Mouse (Mus musculus) stomach, postnatal 0 days (tissue): ENCODE data around the gene Usp54. TPM values are rescaled to one million over a fixed set of nuclear protein-coding genes. Genes with fewer than 3 reads are reported as not detected.

Experiments used
- ATAC-seq: fragments of 200-750 bp; cut with Nextera tagmentation; 2 replicates; pipeline ENCODE4 v1.8.0; 2017; ENCODE audit not compliant: low FRiP score, low TSS enrichment
- DNase-seq: peaks from one replicate; pipeline ENCODE4 v3.0.0-alpha.2; 2016; ENCODE audit warnings: low spot score
- H3K27ac ChIP-seq: fragments of 300-500 bp; sonication (generic); replicated peaks from 2 replicates; pipeline ENCODE4 v1.5.1; 2014; ENCODE audit warnings: mild to moderate bottlenecking, control low read depth
- H3K27me3 ChIP-seq: fragments of 300-500 bp; sonication (generic); 2 replicates; pipeline ENCODE4 v1.6.1; 2014; ENCODE audit warnings: low read length; ENCODE audit not compliant: control insufficient read depth, insufficient read depth
- H3K36me3 ChIP-seq: fragments of 300-500 bp; sonication (generic); 2 replicates; pipeline ENCODE4 v1.6.1; 2014; ENCODE audit warnings: low read length, mixed read lengths; ENCODE audit not compliant: control insufficient read depth, insufficient read depth
- H3K4me1 ChIP-seq: fragments of 300-500 bp; sonication (generic); replicated peaks from 2 replicates; pipeline ENCODE4 v1.6.1; 2014; ENCODE audit warnings: antibody characterized with exemption; ENCODE audit not compliant: control insufficient read depth, insufficient read depth
- H3K4me2 ChIP-seq: fragments of 300-500 bp; sonication (generic); replicated peaks from 2 replicates; pipeline ENCODE4 v1.6.1; 2014; ENCODE audit warnings: low read depth, mild to moderate bottlenecking, control low read depth, moderate library complexity
- H3K4me3 ChIP-seq: fragments of 300-500 bp; sonication (generic); 2 replicates; pipeline ENCODE4 v1.5.1; 2014; ENCODE audit warnings: low read depth, low read length, control low read depth
- H3K9ac ChIP-seq: fragments of 300-500 bp; sonication (generic); 2 replicates; pipeline ENCODE4 v1.6.1; 2014; ENCODE audit warnings: mild to moderate bottlenecking, low read length, control low read depth, mixed read lengths
- H3K9me3 ChIP-seq: fragments of 300-500 bp; sonication (generic); 2 replicates; pipeline ENCODE4 v1.6.1; 2016; ENCODE audit warnings: low read length; ENCODE audit not compliant: control insufficient read depth
- CTCF ChIP-seq: IDR thresholded peaks from 2 replicates; pipeline ENCODE4 v1.5.1; 2016; ENCODE audit warnings: antibody characterized with exemption, low read depth, mild to moderate bottlenecking, moderate library complexity
- EP300 ChIP-seq: optimal IDR thresholded peaks from 2 replicates; pipeline ENCODE3; 2016; ENCODE audit warnings: antibody characterized with exemption
- WGBS: fragments of 180-500 bp; shearing (Covaris S2); extraction: QIAGEN DNeasy Blood & Tissue Kit; methylation state at CpG from one replicate; pipeline ENCODE4 v1.1.7; 2014; 5-methylcytosine and 5-hydroxymethylcytosine counted together
- polyA plus RNA-seq: library from polyadenylated mRNA; unstranded; fragments of >200 nt; fragmentation: Nextera tagmentation; extraction: Ambion mirVana; gene quantifications from 2 replicates; pipeline ENCODE4 v1.2.1, GENCODE M21; 2015

Gene Usp54
- polyA plus RNA-seq, 1 experiment from 2014 or later = 3.3 TPM

DNA sequence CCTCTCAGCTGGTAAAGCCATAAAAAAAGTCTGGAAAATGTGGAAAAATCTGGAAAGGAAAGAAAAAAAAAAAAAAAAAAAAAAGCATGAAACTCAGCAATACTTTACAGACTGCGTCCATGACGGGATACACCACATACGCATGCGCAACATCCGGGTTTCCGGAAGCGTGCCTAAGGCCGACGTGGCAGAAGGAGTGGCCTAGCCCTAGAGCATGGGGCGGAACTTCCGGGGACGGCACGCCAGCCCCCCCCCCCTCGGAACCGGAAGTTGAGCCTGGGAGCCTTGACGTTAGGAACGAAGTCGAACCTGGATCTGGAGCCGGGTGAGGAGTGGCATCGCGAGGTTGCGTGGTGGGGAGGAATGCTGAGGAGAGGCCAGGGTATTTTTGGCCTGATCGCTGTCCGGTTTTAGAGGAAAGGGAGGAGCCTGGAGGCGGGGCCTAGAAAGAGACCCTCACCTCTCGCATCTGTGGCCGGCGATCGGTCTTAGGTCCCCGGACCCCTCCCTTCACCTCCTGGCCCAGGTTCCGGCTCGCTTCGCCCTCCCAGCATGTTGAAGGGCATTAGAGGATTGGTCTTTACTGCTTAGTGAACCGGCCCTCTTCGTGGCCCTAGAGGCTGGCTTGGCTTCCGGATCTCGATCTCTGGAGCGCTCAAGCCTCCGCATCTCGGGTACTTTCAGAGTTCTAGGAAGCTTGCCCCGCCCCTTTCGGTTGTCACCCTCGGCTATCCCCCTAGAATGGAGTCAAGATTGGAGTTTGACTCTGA, 33.4 kb upstream of the Usp54 start, which contains the start of gene Sec24c:
Gene Sec24c (plus strand): TSS at position 245 of the 770 bp plus-strand sequence.
- peak within 1 kb of the TSS; percentile 77 for H3K4me3 ChIP-seq
- DNase-seq = peak; percentile 100
- no peaks in the 10 kb centered on the region for H3K27me3 ChIP-seq
- ATAC-seq = peak; percentile 96
- H3K9me3 ChIP-seq = no peaks in the 10 kb centered on the region
- TF ChIP-seq EP300 = peak; percentile 76
- no peak for TF ChIP-seq CTCF
- peak within 1 kb of the TSS; percentile 98 for H3K27ac ChIP-seq
- WGBS = under 1% methylated on average over 43 of the region's 43 CpGs
- H3K4me2 ChIP-seq = peak within 1 kb of the TSS; percentile 81
- H3K4me1 ChIP-seq = peaks cover 7% of the 10 kb centered on the region; the same call in 1 of the 2 replicates
- H3K9ac ChIP-seq = peak within 1 kb of the TSS; percentile 86
- peaks cover 10% of the 10 kb centered on the region for H3K36me3 ChIP-seq

DNA sequence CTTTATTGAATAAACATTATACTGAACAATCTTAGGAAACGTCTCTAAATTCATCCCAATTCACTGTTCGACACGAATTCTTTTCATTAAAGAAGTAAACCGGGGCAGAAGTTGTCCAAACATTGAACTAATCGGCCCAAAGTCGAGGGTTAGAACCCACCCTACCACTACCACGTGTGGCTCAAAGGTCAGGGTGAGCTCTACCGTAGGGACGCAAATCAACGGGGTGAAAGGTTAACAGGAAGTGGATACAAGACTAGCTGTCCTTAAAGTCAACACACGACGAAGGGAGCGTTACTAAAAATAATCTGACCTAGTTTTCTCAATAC, 32.8 kb upstream of the Usp54 start:
- 7% methylated on average over 13 of the region's 13 CpGs for WGBS
- no peaks in the 10 kb centered on the region for H3K9me3 ChIP-seq
- no peaks in the 10 kb centered on the region for H3K27me3 ChIP-seq
- peak; percentile 9 for TF ChIP-seq EP300
- no peak for TF ChIP-seq CTCF
- peak overlapping the region; percentile 77 for H3K4me3 ChIP-seq
- ATAC-seq (peak; percentile 74), DNase-seq (peak; percentile 58)
- peaks cover 9% of the 10 kb centered on the region for H3K36me3 ChIP-seq
- H3K9ac ChIP-seq = peak overlapping the region; percentile 53
- H3K27ac ChIP-seq = peak overlapping the region; percentile 76
- peaks cover 7% of the 10 kb centered on the region; the same call in 1 of the 2 replicates for H3K4me1 ChIP-seq
- peak overlapping the region; percentile 52 for H3K4me2 ChIP-seq

DNA sequence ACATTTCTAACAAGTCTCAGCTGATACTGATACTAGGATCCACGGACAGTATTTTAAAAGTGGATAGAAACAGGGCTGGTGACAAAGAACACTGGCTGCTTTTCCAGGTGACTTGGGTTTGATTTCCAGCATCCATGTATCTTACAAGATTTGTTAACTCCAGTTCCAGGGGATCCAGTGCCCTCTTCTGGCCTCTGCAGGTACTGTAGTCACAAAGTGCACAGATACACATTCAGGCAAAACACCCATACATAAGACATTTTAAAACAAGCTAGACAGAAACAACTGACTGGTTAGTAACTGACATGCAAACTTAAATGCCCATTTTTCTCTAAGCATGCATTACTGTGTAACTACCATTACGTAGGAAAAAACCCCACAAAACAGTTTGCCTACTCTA, 32.1 kb upstream of the Usp54 start:
- H3K4me2 ChIP-seq = no peak overlapping the region
- ATAC-seq (no peak), DNase-seq (peak; percentile 65)
- peak; percentile 73 for TF ChIP-seq CTCF
- TF ChIP-seq EP300 = no peak
- H3K9me3 ChIP-seq = no peaks in the 10 kb centered on the region
- H3K27ac ChIP-seq = no peak overlapping the region
- no peaks in the 10 kb centered on the region for H3K27me3 ChIP-seq
- H3K4me1 ChIP-seq = peaks cover 7% of the 10 kb centered on the region; the same call in 1 of the 2 replicates
- H3K4me3 ChIP-seq = no peak overlapping the region
- H3K9ac ChIP-seq = no peak overlapping the region
- 88% methylated on average over 2 of the region's 2 CpGs for WGBS
- peaks cover 6% of the 10 kb centered on the region for H3K36me3 ChIP-seq

DNA sequence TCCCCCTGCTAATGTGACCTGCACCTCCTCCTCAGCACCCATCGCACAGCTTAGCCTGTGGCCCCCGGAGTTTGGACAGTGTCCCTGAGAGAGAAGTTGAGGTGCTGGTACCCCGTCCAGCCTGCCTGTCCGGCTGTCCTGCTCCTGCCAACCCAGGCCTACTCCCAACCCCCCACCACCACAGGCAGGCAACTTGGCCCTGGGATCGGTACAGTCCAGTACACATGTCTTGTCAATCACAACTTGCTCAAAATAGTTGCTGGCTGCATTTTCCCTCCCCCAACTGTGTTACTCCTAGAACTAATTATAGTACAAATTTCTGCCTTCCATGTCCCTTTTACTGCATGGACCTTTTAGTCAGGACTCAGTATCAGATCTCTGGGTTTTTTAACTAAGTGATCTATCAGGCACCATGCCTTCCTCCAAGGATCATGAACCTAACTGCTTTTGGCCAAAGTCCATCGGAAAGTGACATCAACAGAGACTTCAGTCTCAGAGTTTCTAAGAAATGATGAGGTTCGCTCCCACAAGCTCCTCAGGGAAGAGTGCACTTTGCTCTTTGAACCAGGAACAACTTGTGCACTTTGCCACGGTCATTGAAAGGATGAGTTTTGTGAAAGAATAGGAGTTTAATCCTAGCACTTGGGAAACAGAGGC, 27.4 kb upstream of the Usp54 start, which contains the start of gene Synpo2l:
Gene Synpo2l (minus strand): TSS at position 201 of the 657 bp plus-strand sequence.
- Histone ChIP-seq H3K36me3 (no peaks in the 10 kb centered on the region), H3K4me2 (no peak within 1 kb of the TSS), H3K4me3 (no peak within 1 kb of the TSS), H3K4me1 (no peaks in the 10 kb centered on the region), H3K9ac (no peak within 1 kb of the TSS), H3K27ac (peak within 1 kb of the TSS; percentile 75), H3K9me3 (no peaks in the 10 kb centered on the region), H3K27me3 (no peaks in the 10 kb centered on the region)
- DNase-seq (no peak), ATAC-seq (no peak)
- TF ChIP-seq CTCF (no peak), EP300 (no peak)
- WGBS = 76% methylated on average over 8 of the region's 8 CpGs

DNA sequence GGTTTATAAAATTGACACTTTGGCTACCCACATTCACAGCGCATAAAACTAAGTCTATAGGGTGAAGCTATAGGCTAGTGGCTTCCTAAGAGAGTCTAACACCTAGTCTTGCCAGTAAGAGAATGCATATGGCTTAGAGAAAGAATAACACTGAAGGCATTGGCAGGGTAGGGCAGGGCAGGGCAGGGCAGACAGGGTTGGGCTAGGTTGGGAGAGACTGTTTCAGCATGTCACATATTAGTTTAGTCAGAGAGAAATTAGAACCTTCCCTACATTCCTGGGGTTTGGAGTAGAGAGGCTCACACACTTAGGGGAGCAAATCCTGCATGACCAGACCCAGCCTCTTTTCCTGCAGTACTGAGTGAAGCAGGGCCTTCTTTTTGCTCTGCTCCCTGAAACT, 26.6 kb upstream of the Usp54 start:
- Histone ChIP-seq H3K4me1 (no peaks in the 10 kb centered on the region), H3K4me2 (no peak overlapping the region), H3K36me3 (no peaks in the 10 kb centered on the region), H3K4me3 (no peak overlapping the region), H3K9me3 (no peaks in the 10 kb centered on the region), H3K27ac (peak overlapping the region; percentile 75), H3K27me3 (no peaks in the 10 kb centered on the region), H3K9ac (no peak overlapping the region)
- WGBS = 45% methylated on average over 1 of the region's 1 CpGs
- peak; percentile 76 for ATAC-seq
- no peak for DNase-seq
- TF ChIP-seq EP300 = no peak
- TF ChIP-seq CTCF = no peak

DNA sequence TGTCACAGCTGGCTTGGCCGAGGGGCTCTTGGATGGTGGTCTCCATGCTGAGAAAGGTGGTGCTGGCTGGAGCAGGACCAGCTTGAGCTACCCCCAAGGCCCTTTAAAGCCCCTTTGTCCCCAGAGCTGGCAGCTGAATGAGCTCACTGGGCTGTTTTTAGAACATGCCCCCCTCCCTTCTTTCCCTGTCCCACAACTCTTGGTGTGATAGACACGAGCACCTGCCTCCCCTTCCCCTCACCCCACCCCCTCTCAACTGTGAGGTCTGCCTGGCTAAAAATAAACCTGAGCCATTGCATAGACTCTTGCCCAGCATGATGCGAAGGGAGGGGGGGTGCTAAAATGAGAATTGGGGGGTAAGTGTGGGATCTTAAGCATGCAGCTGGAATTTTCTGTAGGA, 23.6 kb upstream of the Usp54 start:
- H3K36me3 ChIP-seq = no peaks in the 10 kb centered on the region
- WGBS = 44% methylated on average over 3 of the region's 3 CpGs
- H3K27me3 ChIP-seq = no peaks in the 10 kb centered on the region
- H3K9me3 ChIP-seq = no peaks in the 10 kb centered on the region
- H3K27ac ChIP-seq = no peak overlapping the region
- ATAC-seq = no peak
- no peaks in the 10 kb centered on the region for H3K4me1 ChIP-seq
- H3K4me2 ChIP-seq = no peak overlapping the region
- H3K4me3 ChIP-seq = no peak overlapping the region
- TF ChIP-seq EP300 = no peak
- TF ChIP-seq CTCF = no peak
- no peak overlapping the region for H3K9ac ChIP-seq
- DNase-seq = no peak
